Mouse (Mus musculus) gastrocnemius, postnatal 14 days (tissue): ENCODE data around the gene Gm614. TPM values are rescaled to one million over a fixed set of nuclear protein-coding genes. Genes with fewer than 3 reads are reported as not detected.

Experiments
- DNase-seq: peaks from one replicate; pipeline ENCODE4 v3.0.0; 2021; ENCODE audit warnings: mixed read lengths
- intact Hi-C: fragments of 180-260 bp; cut with DNase I; formaldehyde crosslinking; loops from one replicate; pipeline ENCODE4 v1.15.1; 2025; ENCODE audit warnings: low total_unique reads
- total RNA-seq, 2 experiments: library from RNA; stranded (reverse); gene quantifications; 2 replicates each; pipeline ENCODE4 v1.2.3; 2021

Gm614 gene
- total RNA-seq, 2 experiments from 2014 or later: not detected

DNA sequence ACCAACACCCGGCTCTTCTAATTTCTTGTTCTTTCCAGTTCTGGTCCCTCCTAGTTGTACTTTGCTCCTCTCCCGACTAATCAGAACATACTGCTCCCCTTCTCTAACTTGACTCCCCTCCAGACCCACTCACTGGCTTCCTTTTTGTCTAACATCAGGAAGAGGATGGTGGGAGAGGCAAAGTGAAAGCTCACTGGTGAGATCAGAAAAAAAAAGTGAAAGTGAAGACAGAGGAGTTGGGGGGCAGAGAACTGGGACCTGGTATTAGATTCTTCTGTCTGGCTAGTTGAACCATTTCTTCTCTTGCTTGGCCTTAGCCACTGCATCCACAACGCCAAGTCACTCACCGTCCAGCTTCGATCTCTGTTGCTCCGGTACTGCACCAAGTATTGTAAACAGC, 2.8 kb upstream of the Gm614 start:
- intact Hi-C loops: no loop called here

DNA sequence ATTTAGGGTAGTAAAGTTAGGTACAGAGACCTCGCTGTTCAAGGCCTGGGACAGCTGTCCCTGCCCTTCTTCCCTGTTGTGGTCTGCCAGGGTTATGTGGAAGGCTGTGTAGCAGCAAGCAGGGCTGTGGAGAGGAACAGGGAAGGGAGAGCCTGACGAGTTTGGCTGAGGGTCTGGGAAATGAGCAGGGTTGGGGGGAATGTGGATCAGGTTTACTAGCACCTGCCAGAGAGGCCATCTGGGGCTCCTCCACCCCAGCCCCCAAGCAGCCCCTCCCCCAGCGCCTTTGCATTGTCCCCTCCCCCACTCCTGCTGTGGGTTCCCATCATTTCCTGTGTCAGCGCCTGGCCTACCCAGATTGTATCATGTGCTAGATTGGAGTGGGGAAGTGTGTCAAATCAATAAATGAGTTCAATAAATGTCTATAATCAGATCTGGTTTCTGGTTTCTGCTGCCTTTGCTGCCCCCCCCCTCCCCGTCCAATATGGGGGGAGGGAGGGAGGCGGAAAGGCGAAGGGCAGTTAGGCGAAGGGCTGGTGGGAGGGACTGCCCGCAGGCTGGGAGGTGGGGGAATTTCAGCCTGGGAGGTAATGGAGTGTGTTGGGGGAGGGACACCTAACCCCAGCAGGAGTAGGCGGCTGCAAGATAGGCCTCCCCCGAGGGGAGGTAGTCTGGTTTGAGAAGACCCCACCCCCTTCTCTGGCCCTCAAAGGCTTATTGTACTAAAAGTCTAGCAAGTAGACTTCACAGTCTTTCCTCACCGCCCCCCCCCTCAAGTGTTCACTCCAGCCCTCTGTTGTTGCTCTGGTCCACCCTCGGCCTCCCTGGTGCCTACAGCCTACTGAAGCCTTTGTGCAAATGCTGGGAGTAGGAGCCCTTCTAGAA, 3.1 kb downstream of the Gm614 start:
- intact Hi-C loops: no loop called here
- no peak for DNase-seq

More for the DNA sequence above, 2.8 kb upstream of the Gm614 start:
- no peak for DNase-seq

DNA sequence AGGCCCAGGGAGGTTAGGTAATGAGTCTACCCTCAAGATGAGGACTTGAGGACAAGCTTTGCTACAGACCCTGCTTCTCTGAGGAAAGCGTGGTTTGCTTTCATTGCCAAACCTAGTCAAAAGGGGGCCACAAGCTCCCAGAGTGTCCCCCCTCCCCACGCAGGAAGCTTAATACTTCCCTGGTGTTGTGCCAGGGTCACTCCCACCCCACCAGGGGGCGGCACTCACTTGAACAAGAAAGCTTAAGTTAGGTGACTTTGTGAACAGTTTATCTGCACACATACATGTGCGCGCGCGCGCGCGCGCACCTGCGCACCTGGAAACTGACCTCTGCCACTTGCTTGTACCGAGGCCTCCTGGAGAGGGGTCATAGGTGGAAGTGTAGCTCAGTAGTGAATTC, 7.2 kb downstream of the Gm614 start:
- intact Hi-C loops: no loop called here
- DNase-seq: no peak

DNA sequence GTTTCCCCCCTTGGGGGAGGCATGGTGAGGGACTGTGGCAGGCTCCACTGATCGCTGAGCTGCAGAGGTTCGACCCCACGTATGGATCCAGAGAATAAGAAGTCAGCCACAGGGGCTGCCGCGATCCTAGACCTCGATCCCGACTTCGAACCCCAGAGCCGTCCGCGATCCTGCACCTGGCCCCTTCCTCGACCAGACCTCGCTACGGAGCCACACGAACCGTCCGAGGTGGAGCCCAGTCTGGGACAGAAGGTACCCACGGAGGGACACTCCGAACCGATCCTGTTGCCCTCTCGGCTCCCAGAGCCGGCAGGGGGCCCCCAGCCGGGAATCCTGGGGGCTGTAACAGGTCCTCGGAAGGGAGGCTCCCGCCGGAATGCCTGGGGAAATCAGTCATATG, 9.1 kb downstream of the Gm614 start:
- intact Hi-C loops: no loop called here

DNA sequence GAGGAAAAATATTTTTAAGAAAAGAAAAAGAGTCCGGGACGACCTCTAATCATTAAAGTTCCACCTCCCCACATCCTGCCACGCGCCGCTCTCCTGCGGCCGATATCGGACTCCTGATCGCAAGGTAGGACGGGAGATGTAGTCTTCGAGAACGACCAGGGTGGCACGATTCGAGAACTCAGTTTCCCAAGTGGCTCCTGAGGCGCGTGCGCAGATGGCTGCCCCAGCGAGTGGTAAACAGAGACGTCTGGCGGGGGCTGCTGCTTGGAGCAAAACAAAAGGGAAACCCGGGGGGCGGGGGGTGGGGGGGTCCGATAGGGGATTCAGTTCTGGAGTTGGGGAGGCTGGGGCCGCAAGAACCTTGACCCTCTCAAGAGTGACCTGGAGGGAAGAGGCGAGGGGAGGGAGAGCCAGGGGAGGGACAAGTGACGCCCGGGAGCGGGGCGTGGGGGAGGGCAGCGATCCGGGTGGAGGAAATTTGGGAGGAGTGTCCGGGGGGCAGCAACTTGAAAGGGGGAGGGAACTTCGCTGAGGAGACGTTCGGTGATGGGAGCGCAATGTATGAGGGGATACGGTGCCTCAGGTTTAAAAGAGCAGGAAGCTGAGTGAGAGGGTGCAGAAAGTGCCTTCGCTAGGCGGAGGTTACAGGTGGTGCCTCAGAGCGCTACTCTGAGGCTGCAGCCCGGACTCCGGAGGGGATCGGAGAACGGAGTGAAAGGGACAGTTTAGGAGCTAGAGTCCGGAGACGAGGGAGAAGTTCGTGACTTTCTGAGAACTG, 9.7 kb downstream of the Gm614 start, which contains the start of gene Foxo4:
Gene Foxo4, plus strand, starts transcription at position 577 of the 778 bp plus-strand sequence.
- intact Hi-C loops: no loop called here
- DNase-seq: peak; percentile 89

More for the DNA sequence above, 9.1 kb downstream of the Gm614 start:
- DNase-seq: peak; percentile 10

DNA sequence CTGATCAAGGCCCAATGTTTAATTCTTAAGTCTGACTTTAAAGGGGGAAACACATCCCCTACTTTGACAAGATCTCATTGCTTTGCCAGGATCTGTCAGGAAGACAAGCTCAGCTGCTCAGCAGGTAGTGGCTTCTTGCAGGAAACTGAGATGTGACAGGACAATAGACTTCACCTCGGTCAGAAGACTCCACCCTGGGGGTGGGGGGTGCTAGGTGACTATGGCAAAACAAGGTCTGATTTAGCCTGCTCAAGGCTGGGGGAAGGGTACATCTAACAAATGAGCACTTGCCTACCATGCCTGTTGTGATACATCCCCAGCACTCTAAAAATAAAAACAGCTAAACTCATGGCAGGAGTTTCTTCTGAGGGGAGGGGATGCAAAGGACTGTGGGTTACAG, 18.8 kb downstream of the Gm614 start:
- DNase-seq: no peak
- intact Hi-C loops: no loop called here

DNA sequence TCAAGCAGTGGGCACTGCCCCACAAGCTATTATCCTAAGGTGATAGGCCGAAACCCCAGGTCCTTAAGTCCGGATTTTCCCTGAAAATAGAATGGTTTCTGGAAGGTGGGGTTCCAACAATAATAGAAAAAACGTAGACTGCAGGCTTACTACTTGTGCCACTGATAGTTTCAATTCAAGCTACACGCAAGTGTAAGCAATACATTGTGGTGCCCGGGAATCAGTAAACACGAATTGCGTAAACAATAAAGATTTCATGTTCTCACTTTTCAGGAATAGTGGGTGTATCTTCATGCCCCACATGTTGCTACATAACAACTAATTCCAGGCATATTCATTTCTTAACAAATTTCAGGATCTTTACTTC, 41.0 kb downstream of the Gm614 start:
- intact Hi-C loops: no loop called here
- DNase-seq: no peak

DNA sequence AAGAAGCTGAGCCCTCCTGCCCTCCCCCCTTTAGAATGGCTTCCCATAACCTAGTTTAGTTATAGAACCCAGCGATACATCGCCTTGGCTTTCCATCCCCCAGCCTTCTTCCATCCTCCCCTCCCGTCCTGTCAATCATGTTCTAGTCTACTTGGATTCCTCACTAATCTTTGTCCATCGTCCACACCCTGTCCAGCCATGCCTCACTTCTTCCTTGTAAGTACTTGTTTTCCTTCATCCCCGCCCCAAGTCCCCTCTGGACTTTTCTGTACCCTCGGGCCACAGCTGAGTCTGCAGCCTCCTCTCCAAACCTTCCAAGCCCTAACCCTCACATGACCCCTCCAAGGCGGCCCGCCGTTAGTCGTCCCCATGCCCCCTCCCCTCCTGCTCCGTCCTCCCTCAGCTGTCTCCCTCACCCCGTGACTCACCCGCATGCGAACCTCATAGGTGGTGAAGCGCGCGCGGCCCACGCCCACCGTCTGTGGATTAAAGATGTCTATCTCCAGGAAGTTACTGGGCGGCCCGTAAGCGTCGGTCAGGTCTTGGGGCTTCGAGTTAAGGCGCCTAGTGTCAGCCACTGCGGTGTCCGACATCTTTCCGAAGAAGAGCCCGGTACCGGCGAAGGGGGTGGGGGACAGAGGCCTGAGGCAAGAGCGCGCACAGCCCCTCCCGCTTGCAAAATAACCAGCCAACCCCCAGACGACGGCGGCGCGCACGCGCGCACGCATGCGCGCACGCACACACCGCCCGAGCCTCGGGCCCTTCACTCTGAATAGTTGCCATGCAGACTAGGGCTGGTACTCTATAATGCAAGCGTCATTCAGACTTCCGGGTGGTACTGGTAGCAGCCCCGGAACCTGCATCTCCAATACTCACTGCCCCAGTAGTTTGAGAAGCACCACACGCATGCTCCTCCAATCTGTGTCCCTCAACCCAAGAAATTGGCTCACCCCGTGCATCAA, 41.7 kb downstream of the Gm614 start, which contains the start of gene Snx12:
Gene Snx12, minus strand, starts transcription at position 730 of the 962 bp plus-strand sequence.
- peak; percentile 81 for DNase-seq
- intact Hi-C loops: no loop called here

Other genes with a start within 250 kb of the Gm614 start
- not detected for gene Tex11, start 204.3 kb downstream of the Gm614 start, total RNA-seq
- under 1 TPM in 1 of 2 experiments, not detected in 1; 0.09 TPM for gene Slc7a3, start 178.0 kb downstream of the Gm614 start, total RNA-seq
- 10 to 100 TPM; 37.3 to 41.3 TPM for gene Snx12, start 41.4 kb downstream of the Gm614 start, total RNA-seq
- gene Foxo4, start 9.5 kb downstream of the Gm614 start, total RNA-seq: 10 to 100 TPM; 42.1 to 50.3 TPM
- gene Il2rg, start 4.3 kb upstream of the Gm614 start, total RNA-seq: 1 to 10 TPM; 5.2 to 7.1 TPM
- not detected for gene Gm20489, start 5.0 kb upstream of the Gm614 start, total RNA-seq
- 10 to 100 TPM; 15.0 to 19.7 TPM for gene Med12, start 10.0 kb upstream of the Gm614 start, total RNA-seq
- under 1 TPM; 0.18 to 0.66 TPM for gene Nlgn3, start 35.2 kb upstream of the Gm614 start, total RNA-seq
- gene Gjb1, start 112.4 kb upstream of the Gm614 start, total RNA-seq: 1 to 10 TPM in 1 of 2 experiments, under 1 TPM in 1; 0.38 to 2.5 TPM
- gene Zmym3, start 156.9 kb upstream of the Gm614 start, total RNA-seq: 1 to 10 TPM; 8.6 to 8.8 TPM
- 10 to 100 TPM; 63.1 to 68.9 TPM for gene Nono, start 165.3 kb upstream of the Gm614 start, total RNA-seq
- gene Itgb1bp2, start 185.1 kb upstream of the Gm614 start, total RNA-seq: 100 to 1,000 TPM; 459 to 479 TPM